Comparison of ENCODE assay signal across 15 mouse cellular contexts in the genomic region with DNA sequence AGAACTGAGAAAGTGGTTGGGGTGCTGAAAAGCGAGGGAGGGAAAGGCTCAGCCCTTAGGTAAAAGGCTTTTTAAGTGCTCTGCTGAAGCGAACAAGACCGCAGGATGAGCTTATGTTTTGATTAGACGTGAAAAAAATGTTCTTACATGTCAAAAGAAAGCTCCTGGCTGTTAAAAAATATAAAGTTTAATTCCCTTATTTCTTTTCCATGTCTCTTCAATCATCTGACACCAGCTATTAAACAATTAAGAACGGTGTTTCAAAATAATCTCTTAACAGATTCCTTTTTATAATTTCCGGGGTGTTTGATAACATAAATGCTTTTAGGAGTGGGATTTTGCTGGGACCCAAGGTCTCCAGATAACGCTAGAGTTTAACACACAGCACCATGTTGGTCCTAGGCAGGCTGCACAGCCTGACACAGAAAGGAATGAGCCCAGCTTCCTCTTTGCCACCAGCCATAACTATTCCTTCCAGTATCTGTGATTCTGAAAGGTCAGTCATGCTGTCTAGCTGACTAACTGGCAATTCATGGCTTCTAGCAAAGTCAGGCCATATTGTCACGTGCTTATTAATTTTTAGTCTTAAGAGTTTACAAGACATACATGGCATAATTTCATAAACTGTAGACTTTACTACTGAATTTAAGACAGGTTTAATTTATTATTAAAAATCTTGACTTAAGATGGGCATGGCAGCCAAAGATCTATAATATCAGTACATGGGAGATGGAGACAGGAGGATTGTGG.
DNase-seq lines count a peak whose midpoint lies in the region; ATAC-seq and TF ChIP-seq lines count a peak whose summit lies in the region.
"Had no signal": no experiment of that assay in that cellular context is flagged by ENCODE, and none has a peak within 500 bp of the region (broad histone marks: within the 10 kb centered on the region; RNA-seq: fewer than 3 reads in every experiment).

No protein-coding gene starts in this region.

- TF ChIP-seq POLR2A in limb, embryonic 14.5 days (IDR thresholded peaks at IDR 0.05; ENCODE audit: borderline replicate concordance, extremely low read depth, insufficient read depth, insufficient read length) = no peak

- ATAC-seq in heart, embryonic 12.5 days (ENCODE audit: insufficient number of reproducible peaks, low FRiP score) = no peak
- no peak for ATAC-seq in lung, embryonic 14.5 days (ENCODE audit: insufficient read depth)
- no peak for ATAC-seq in embryonic facial prominence, embryonic 13.5 days (ENCODE audit: insufficient number of reproducible peaks, insufficient read depth, low FRiP score, low TSS enrichment, low read depth)
- no peak for ATAC-seq in limb, embryonic 14.5 days (ENCODE audit: low FRiP score, low read depth)
- ATAC-seq: forebrain, embryonic 13.5 days; hindbrain, postnatal 0 days; liver, embryonic 12.5 days; midbrain, embryonic 13.5 days had no signal

- intact Hi-C loops in heart, postnatal 10 days (cut with DNase I) = no loop called here

- no peak for DNase-seq in heart, postnatal 10 days
- no peak for DNase-seq in lung, embryonic 14.5 days
- DNase-seq in lung, adult 18-20 months = no peak
- DNase-seq in limb, embryonic 14.5 days (ENCODE audit: low spot score) = no peak
- no peak for DNase-seq in thymus, postnatal 4 days
- no peak for DNase-seq in embryo, embryonic 10.5 days (ENCODE audit: low spot score)
- DNase-seq: adrenal gland, postnatal 10 days; cerebellum, postnatal 10 days; layer of hippocampus, postnatal 36 days had no signal

- peak overlapping the region; percentile 70 for H3K27ac ChIP-seq in heart, embryonic 12.5 days (ENCODE audit: poor library complexity, severe bottlenecking)
- H3K27ac ChIP-seq in lung, embryonic 14.5 days (ENCODE audit: low read depth) = peak overlapping the region; percentile 54
- H3K27ac ChIP-seq in embryonic facial prominence, embryonic 13.5 days = peak overlapping the region; percentile 41; the same call in 1 of the 2 replicates
- peak overlapping the region; percentile 84 for H3K27ac ChIP-seq in limb, embryonic 14.5 days (replicated peaks; ENCODE audit: low read depth, low read length)
- H3K27ac ChIP-seq: forebrain, embryonic 13.5 days; hindbrain, postnatal 0 days; midbrain, embryonic 13.5 days had no signal

- H3K9me3 ChIP-seq in heart, embryonic 12.5 days (replicated peaks) = no peaks in the 10 kb centered on the region
- no peaks in the 10 kb centered on the region for H3K9me3 ChIP-seq in lung, embryonic 14.5 days (ENCODE audit: low read depth, low read length)
- peaks cover 3% of the 10 kb centered on the region; the same call in 1 of the 2 replicates for H3K9me3 ChIP-seq in embryonic facial prominence, embryonic 13.5 days
- H3K9me3 ChIP-seq in limb, embryonic 14.5 days (ENCODE audit: control insufficient read depth, low read length) = peaks cover 4% of the 10 kb centered on the region; the same call in 1 of the 2 replicates
- H3K9me3 ChIP-seq: forebrain, embryonic 13.5 days; liver, embryonic 12.5 days; midbrain, embryonic 13.5 days had no signal

- H3K9ac ChIP-seq in heart, embryonic 12.5 days = no peak overlapping the region
- no peak overlapping the region for H3K9ac ChIP-seq in lung, embryonic 14.5 days
- H3K9ac ChIP-seq in embryonic facial prominence, embryonic 13.5 days = no peak overlapping the region
- no peak overlapping the region for H3K9ac ChIP-seq in limb, embryonic 14.5 days (ENCODE audit: low read depth, low read length, severe bottlenecking)
- H3K9ac ChIP-seq: forebrain, embryonic 13.5 days; liver, embryonic 12.5 days; midbrain, embryonic 13.5 days had no signal

- H3K4me2 ChIP-seq in heart, embryonic 12.5 days = no peak overlapping the region
- no peak overlapping the region for H3K4me2 ChIP-seq in lung, embryonic 14.5 days
- H3K4me2 ChIP-seq in embryonic facial prominence, embryonic 13.5 days = no peak overlapping the region
- H3K4me2 ChIP-seq in limb, embryonic 14.5 days (replicated peaks; ENCODE audit: low read depth, low read length, severe bottlenecking) = no peak overlapping the region
- H3K4me2 ChIP-seq: forebrain, embryonic 13.5 days; liver, embryonic 12.5 days; midbrain, embryonic 13.5 days had no signal

- TF ChIP-seq CTCF in lung, embryonic 14.5 days (IDR thresholded peaks at IDR 0.05; ENCODE audit: low read depth) = no peak

- 56% methylated on average over 8 of the region's 8 CpGs for WGBS in heart, embryonic 12.5 days
- 41% methylated on average over 8 of the region's 8 CpGs for WGBS in lung, embryonic 14.5 days
- 72% methylated on average over 8 of the region's 8 CpGs for WGBS in embryonic facial prominence, embryonic 13.5 days
- WGBS in limb, embryonic 14.5 days = 59% methylated on average over 8 of the region's 8 CpGs

- H3K4me1 ChIP-seq in heart, embryonic 12.5 days (replicated peaks) = no peaks in the 10 kb centered on the region
- no peaks in the 10 kb centered on the region for H3K4me1 ChIP-seq in lung, embryonic 14.5 days (ENCODE audit: insufficient read depth)
- H3K4me1 ChIP-seq in embryonic facial prominence, embryonic 13.5 days = peaks cover 5% of the 10 kb centered on the region
- H3K4me1 ChIP-seq in limb, embryonic 14.5 days (ENCODE audit: control insufficient read depth, insufficient read depth, low read length) = peaks cover 14% of the 10 kb centered on the region
- H3K4me1 ChIP-seq: forebrain, embryonic 13.5 days; midbrain, embryonic 13.5 days had no signal

- H3K27me3 ChIP-seq in heart, embryonic 12.5 days (replicated peaks) = no peaks in the 10 kb centered on the region
- no peaks in the 10 kb centered on the region for H3K27me3 ChIP-seq in lung, embryonic 14.5 days (ENCODE audit: insufficient read depth, low read length)
- no peaks in the 10 kb centered on the region for H3K27me3 ChIP-seq in embryonic facial prominence, embryonic 13.5 days
- no peaks in the 10 kb centered on the region for H3K27me3 ChIP-seq in limb, embryonic 14.5 days (ENCODE audit: control insufficient read depth, insufficient read depth, low read length)
- H3K27me3 ChIP-seq: forebrain, embryonic 13.5 days; liver, embryonic 12.5 days; midbrain, embryonic 13.5 days had no signal

- H3K36me3 ChIP-seq in heart, embryonic 12.5 days = no peaks in the 10 kb centered on the region
- no peaks in the 10 kb centered on the region for H3K36me3 ChIP-seq in lung, embryonic 14.5 days (ENCODE audit: insufficient read depth)
- no peaks in the 10 kb centered on the region for H3K36me3 ChIP-seq in embryonic facial prominence, embryonic 13.5 days
- no peaks in the 10 kb centered on the region; the same call in 1 of the 2 replicates for H3K36me3 ChIP-seq in limb, embryonic 14.5 days (ENCODE audit: control insufficient read depth, insufficient read depth, low read length)
- H3K36me3 ChIP-seq: liver, embryonic 12.5 days; midbrain, embryonic 13.5 days had no signal

- no peak overlapping the region for H3K4me3 ChIP-seq in heart, embryonic 12.5 days
- H3K4me3 ChIP-seq in lung, embryonic 14.5 days (ENCODE audit: low read depth, low read length) = no peak overlapping the region
- no peak overlapping the region for H3K4me3 ChIP-seq in embryonic facial prominence, embryonic 13.5 days
- H3K4me3 ChIP-seq in limb, embryonic 14.5 days (replicated peaks; ENCODE audit: low read length) = no peak overlapping the region
- H3K4me3 ChIP-seq: forebrain, embryonic 13.5 days; liver, embryonic 12.5 days; midbrain, embryonic 13.5 days had no signal
